Mouse (Mus musculus): ENCODE results near the gene Aes.

Aes gene

DNA sequence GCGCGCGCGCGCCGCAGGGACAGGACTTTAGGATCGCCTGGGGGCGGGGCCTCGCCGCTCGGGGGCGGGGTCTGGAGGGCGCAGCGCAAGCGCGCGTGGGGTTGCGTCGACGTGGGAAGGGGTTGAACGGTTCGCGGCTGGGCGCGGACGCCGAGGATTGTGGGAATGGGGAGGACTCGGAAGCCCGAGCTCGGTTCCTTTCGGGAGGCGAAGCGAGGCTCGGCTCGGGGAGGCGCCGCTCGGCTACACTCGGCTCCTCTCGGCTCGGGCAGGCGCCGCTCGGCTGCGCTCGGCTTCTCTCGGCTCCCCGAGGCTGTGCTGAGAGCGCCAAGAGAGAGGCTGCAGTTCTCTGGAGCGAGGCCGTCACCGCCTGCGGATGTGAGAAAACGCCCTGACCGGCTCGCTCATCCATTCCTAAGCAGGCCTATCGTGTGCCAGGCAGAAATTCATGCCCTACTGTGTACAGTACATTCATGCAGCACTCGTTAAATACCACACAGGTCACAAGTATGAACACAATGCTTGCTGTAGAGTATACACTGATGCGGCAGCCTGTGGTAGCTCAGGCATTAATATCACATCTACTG is 14.0 kb upstream of the Aes start, which contains the start of gene Gna11:
Gna11 (minus strand) TSS at position 30 of the 587 bp plus-strand sequence.
- DNase-seq = peak; percentile 100

GRCm38 (mm10) chr10:81546332-81546731 is 13.0 kb upstream of the Aes start:
- no peak for DNase-seq

DNA sequence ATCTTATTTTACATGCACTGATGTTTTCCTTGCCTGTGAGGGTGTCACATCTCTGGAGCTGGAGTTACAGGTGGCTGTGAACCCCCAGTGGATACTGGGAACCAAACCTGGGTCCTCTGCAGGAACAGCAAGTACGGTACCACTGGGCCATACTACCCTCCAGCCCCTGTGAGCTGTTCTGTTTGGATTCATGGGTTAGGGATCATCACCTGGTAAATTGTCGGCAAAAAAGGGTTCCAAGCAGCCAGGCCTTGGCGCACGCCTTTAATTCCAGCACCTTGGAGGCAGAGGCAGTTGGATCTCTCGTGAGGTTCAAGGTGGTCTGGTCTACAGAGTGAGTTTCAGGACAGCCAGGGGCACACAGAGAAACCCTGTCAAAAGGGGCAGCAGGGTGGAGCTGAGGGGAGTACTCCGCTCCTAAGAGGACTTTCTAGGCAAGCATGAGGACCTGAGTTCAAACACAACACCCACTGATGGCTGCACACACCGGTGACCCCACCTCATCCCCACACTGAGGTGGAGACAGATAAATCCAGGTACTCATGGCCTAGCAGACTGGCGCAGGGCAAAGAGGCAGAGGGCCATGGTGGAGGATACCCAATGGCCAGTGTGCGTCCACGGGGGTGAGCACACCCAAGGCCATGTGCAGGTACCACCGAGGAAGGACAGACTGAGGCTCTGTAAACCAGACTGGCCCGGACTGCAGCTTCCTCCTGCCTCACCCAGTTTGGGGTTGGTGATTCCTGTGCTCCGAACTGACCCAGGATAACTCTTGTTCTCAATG is 12.3 kb upstream of the Aes start:
- no peak for DNase-seq

- no peak for DNase-seq
These were observed 10.3 kb upstream of the Aes start for GRCm38 (mm10) chr10:81548944-81549343.

DNA sequence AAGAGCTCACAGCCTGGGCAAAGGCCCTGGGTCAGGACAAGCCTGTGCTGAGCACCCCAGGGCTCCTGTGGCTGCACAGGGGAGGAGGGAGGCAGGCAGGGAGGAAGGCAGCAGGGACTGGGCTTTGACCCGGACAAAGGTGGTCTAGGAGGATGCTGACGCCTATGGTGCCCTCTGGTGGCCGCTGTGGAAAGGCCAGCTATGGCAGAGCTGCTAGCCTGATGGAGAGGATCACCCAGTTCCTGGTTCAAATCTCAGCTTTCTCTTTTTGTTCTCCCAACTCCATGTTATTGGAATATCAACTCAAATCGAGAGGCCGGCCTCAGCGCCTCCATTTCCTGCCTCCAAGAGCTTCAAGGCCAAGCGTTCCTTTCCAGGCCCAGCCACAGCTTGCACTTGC is 9.0 kb upstream of the Aes start:
- peak; percentile 82 to 83 for DNase-seq

- DNase-seq = peak; percentile 83 to 89
These were observed 7.6 kb upstream of the Aes start for GRCm38 (mm10) chr10:81551597-81552102.

DNA sequence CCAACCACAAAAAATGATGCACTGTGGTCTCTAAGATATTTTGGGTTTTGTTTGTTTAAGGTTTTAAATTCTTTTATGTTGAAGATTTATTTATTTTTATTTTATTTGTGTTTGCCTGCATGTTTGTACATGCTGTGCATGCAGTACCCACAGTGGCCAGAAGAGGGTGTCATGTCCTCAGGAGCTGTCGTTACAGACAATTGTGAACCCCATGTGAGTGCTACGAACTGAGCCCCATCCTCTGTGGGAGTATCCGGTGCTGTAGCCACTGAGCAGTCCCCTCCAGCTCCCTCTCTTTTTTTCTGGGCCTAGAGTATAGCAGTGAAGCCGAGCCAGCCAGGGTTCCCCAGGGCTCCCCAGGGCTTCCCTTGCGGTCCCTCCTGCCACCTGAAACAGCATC is 6.1 kb upstream of the Aes start:
- DNase-seq = peak in 1 of 2 experiments; percentile 48

- DNase-seq = no peak
These were observed 5.2 kb upstream of the Aes start for GRCm38 (mm10) chr10:81553807-81554755.

DNA sequence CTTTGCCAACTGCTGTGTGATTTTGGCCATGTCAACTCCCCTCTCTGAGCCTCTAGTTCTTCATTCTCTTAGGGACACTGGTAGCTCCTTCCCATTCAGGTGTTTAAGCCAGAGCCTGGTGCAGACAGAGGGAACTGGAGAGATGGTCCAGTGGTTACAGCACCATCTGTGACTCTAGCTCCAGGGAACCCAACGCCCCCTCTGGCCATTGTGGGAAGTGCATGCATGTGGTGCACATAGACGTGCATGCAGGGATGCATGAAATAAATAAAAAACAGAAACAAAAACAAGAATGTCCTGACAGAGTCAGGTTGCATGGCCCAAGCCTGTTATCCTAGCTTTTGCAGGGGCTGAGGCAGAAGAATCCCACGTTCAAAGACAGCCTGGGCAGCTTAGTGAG is 3.0 kb upstream of the Aes start:
- peak in 1 of 2 experiments; percentile 20 for DNase-seq

GRCm38 (mm10) chr10:81557491-81557890 is 1.8 kb upstream of the Aes start:
- no peak for DNase-seq

DNA sequence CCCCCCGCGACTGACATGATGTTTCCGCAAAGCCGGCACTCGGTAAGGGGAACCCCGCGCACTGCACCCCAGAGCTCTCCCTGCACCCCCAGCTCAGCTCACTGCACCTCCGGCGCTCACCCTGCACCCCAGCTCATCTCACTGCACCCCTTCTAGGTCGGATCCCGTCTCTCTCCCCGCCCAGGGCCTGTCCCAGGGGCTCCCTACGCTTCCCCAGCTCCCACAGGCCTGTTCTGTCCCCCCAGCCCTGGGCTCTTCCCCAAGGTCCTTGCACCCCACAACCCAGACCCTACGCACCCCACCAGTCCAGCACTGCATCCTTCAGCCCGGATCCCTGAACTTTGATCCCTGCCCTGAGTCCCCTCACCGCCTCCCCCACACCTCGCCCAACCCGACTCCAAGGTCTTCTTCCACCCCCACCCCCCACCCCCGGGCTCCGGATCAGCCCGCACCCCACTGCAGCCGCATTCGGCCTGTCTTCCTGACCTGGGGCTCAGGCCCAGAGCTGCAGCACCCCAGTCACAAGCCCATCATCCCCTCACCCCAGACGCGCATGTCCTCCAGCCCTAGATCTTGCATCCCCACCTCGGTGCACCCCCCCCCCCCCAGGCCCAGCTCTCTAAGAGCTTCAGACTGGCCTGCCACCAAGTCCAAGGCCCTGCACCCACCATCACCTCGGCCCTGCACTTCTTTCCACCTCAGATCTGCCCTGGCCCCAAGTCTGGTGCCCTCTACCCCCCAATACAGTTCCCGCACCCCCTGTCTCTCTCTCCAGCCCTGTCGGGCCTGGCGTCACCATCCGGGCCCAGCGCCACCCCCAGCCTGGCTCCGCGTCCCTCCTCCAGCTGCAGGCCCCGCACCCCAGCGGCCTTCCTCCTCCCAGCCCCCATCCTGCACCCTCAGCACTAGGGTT is 595 bp downstream of the Aes start:
- DNase-seq = peak; percentile 83 to 91

DNA sequence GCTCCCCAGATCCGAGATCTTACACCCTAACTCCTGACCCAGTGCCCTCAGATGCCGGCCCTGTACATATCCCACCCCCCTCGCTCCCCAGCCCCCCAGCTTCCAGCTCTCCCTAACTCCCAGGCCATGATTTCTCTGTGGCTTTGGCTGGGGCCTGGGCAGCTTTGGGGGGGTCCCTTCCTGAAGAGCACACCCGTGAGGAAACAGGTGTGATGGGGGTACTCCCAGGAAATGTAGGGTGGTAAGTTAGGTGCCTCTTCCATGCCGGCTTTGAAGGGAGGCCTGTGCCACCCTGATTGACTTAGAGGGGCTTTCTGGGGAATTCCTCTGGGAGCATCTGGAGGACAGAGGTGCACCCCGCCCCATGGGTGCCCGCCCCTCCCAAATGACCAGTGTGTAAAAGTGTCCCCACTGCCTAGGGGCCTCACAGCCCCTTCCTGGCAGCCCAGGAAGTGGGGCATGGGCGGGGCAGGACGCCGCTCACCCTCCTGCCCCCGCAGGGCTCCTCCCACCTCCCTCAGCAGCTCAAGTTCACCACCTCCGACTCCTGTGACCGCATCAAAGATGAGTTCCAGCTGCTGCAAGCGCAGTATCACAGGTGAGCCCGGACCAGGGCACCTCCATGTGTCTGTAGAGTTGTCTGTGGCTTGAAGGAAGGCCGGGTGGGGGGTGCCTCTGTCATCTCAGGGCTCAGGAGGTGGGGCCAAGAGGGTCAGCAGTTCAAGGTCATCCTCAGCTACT is 1.6 kb downstream of the Aes start:
- peak; percentile 92 to 97 for DNase-seq

DNA sequence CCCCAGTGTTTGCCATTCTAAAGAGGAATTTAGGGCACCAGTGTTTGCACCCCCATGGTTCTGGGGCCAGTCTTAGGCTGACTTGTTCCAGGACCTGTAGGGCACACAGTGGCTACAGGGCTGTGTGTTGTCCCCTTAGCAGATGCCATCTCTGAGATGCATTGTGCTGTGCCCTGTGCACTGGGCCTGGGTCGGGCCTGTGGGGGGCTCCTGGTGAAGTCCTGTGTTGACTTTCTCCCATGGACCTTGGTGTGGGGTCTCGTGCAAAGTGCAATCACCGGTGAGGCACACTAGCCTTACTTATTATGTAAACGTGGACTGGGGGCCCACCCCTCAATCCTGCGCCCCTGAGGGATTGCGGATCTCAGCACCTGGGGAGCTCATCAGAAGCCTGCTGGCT is 3.1 kb downstream of the Aes start:
- peak in 1 of 2 experiments; percentile 39 for DNase-seq

- peak in 1 of 2 experiments; percentile 41 for DNase-seq
These were observed 4.2 kb downstream of the Aes start for GRCm38 (mm10) chr10:81563481-81563880.

DNA sequence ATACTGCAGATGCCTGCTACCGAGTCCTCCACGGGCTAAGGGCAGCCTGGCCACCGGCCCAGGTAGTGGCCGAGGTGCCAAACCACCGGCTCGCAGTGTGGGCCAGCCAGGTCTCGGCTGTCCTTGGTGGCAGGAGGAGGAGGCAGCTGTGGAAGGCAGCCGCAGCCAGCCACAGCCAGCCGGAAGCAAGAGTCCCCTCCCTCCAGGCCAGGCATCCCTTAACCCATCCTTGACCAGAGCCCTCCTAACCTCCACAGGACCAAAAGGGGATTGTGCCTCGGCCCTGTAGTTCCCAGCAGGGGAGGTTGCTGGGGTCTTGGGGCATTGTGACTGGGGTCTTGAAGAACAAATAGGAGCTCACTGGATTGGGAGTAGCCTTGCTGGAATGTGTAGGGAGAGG is 4.9 kb downstream of the Aes start:
- peak; percentile 33 to 55 for DNase-seq

GRCm38 (mm10) chr10:81564734-81565133 is 5.4 kb downstream of the Aes start:
- peak; percentile 86 to 87 for DNase-seq

GRCm38 (mm10) chr10:81565257-81566228 is 6.3 kb downstream of the Aes start:
- peak; percentile 86 to 93 for DNase-seq

- DNase-seq = peak; percentile 57 to 71
These were observed 9.3 kb downstream of the Aes start for GRCm38 (mm10) chr10:81568381-81569191.
